In the genomic region with DNA sequence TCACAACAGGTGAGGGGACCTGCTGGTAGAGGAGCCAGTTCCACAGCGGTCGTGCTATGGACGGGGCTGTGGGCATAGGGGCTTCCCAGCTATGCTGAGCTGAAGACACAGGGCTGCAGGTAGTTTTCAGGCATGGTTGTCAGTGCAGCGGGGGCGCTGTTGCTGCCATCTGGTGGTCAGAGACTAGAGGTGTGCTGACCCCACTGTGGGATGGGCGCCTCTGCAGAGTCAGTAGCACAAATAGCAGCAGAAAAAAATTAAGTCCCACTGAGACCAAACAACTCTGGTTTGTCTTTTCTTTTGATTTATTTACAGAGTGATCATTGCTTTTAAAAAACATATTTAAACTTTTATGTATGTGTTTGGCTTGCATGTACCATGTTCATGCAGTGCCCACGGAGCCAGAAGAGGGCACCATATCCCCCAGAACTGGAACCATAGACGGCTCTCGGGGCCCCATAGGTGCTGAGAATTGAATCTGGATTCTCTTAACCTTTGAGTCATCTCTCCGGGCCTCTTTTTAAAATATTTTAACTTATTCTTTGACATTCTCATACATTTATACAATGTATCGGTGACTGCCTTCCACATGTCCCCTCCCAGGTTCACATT, we compare ENCODE assay signal across 7 mouse cellular contexts. TPM values are rescaled to one million over a fixed set of nuclear protein-coding genes. Genes with fewer than 3 reads are reported as not detected.
DNase-seq lines count a peak whose midpoint lies in the region; ATAC-seq and TF ChIP-seq lines count a peak whose summit lies in the region.

No protein-coding gene starts in this region.

- DNase-seq in adrenal gland, adult (ENCODE audit: inconsistent age in 2 of 2, low spot score in 1 of 2), result peak; percentile 72 to 91
- DNase-seq in cerebellum, postnatal 4 days (ENCODE audit: low spot score in 2 of 2), result peak; percentile 49 to 72
- DNase-seq in gastrocnemius, postnatal 10 days, result peak; percentile 71
- DNase-seq in intestine, embryonic 14.5 days (ENCODE audit: low spot score), result peak; percentile 85
- DNase-seq in left cerebral cortex, postnatal 14 days (ENCODE audit: low spot score in 2 of 2), result peak; percentile 64 to 70

- TF ChIP-seq CTCF in small intestine, adult 2 months (IDR thresholded peaks at IDR 0.05; ENCODE audit: extremely low read depth, insufficient read length, insufficient replicate concordance, low read depth, low read length), result peak; percentile 99

- no peaks in the 10 kb centered on the region for H3K27me3 ChIP-seq in intestine, embryonic 14.5 days (replicated peaks; ENCODE audit: control insufficient read depth, insufficient read depth, low read length)
- no peaks in the 10 kb centered on the region for H3K27me3 ChIP-seq in small intestine, adult 2 months (ENCODE audit: control insufficient read depth, insufficient read depth, low read length)

- H3K27ac ChIP-seq in intestine, embryonic 14.5 days (ENCODE audit: low read depth), result no peak overlapping the region
- H3K27ac ChIP-seq in small intestine, adult 2 months (ENCODE audit: insufficient read depth, low read depth, low read length), result no peak overlapping the region

- peaks cover 4% of the 10 kb centered on the region; the same call in 1 of the 2 replicates for H3K4me1 ChIP-seq in intestine, embryonic 14.5 days (replicated peaks; ENCODE audit: control insufficient read depth, insufficient read depth, low read length)
- no peaks in the 10 kb centered on the region for H3K4me1 ChIP-seq in small intestine, adult 2 months (ENCODE audit: control insufficient read depth, insufficient read depth, insufficient read length, low read length)

- H3K4me3 ChIP-seq in intestine, embryonic 14.5 days (ENCODE audit: low read depth, low read length), result no peak overlapping the region
- H3K4me3 ChIP-seq in small intestine, adult 2 months (ENCODE audit: low read depth, low read length), result no peak overlapping the region

- peaks cover 16% of the 10 kb centered on the region; the same call in 1 of the 2 replicates for H3K36me3 ChIP-seq in intestine, embryonic 14.5 days (ENCODE audit: control insufficient read depth, insufficient read depth, low read length)
- H3K36me3 ChIP-seq in small intestine, adult 2 months (ENCODE audit: control insufficient read depth, insufficient read depth, low read length), result peaks cover 7% of the 10 kb centered on the region; the same call in 1 of the 2 replicates

- 35% methylated on average over 11 of the region's 11 CpGs for WGBS in intestine, embryonic 14.5 days
- WGBS in small intestine, adult 2 months, result 26% methylated on average over 11 of the region's 11 CpGs

- intact Hi-C loops in left cerebral cortex, postnatal 14 days (cut with DNase I), result loop anchor here (5.0 kb wide), 1 partner anchor 61 kb away; a partner anchor contains a TSS

- H3K9me3 ChIP-seq in intestine, embryonic 14.5 days (ENCODE audit: control insufficient read depth, low read length), result no peaks in the 10 kb centered on the region

- H3K9ac ChIP-seq in intestine, embryonic 14.5 days (ENCODE audit: low read length), result no peak overlapping the region

- TF ChIP-seq POLR2A in small intestine, adult 2 months (IDR thresholded peaks at IDR 0.05; ENCODE audit: low read depth, low read length), result no peak

- H3K4me2 ChIP-seq in intestine, embryonic 14.5 days (ENCODE audit: low read length), result 0 out of 2 replicates have a peak overlapping the region, but pooled peaks have one; percentile 13

- peak; percentile 74 for ATAC-seq in intestine, embryonic 14.5 days (replicated peaks; ENCODE audit: low FRiP score, low TSS enrichment, low read depth)
- ATAC-seq in megakaryocyte-erythroid progenitor cell, adult 5-6 weeks (replicated peaks; ENCODE audit: low FRiP score, low TSS enrichment, poor library complexity, severe bottlenecking), result peak; percentile 96

RNA-seq across cellular contexts. Expression of a gene that starts 8.3 kb away (rescaled TPM):
- 1 to 10 TPM; 2.6 to 4.0 TPM for total RNA-seq in gastrocnemius, postnatal 10 days (2021)
- 8.4 and 9.9 TPM in 2 replicates for polyA plus RNA-seq in intestine, embryonic 14.5 days (2014; fragmentation: Nextera tagmentation; extraction: Ambion mirVana)
- 1 to 10 TPM; 3.5 to 5.4 TPM for total RNA-seq in left cerebral cortex, postnatal 14 days (2021)
- total RNA-seq in megakaryocyte-erythroid progenitor cell, adult 5-6 weeks (2014; fragmentation: Nextera tagmentation), result 1.7 and 4.4 TPM in 2 replicates
- total RNA-seq in megakaryocyte-erythroid progenitor cell, adult 5-6 weeks (2017), result 0.65 and 1.5 TPM in 2 replicates
- polyA plus RNA-seq in small intestine, adult 2 months (2012; rRNA removed), result 9.7 and 17.3 TPM in 2 replicates

RNA-seq across cellular contexts. Expression of a gene that starts 8.3 kb away (rescaled TPM):
- 1 to 10 TPM; 5.2 to 5.7 TPM for total RNA-seq in gastrocnemius, postnatal 10 days (2021)
- 7.5 and 7.9 TPM in 2 replicates for polyA plus RNA-seq in intestine, embryonic 14.5 days (2014; fragmentation: Nextera tagmentation; extraction: Ambion mirVana)
- 1 to 10 TPM; 3.5 to 4.3 TPM for total RNA-seq in left cerebral cortex, postnatal 14 days (2021)
- 6.3 and 11.9 TPM in 2 replicates for total RNA-seq in megakaryocyte-erythroid progenitor cell, adult 5-6 weeks (2014; fragmentation: Nextera tagmentation)
- total RNA-seq in megakaryocyte-erythroid progenitor cell, adult 5-6 weeks (2017), result 3.6 and 5.1 TPM in 2 replicates
- polyA plus RNA-seq in small intestine, adult 2 months (2012; rRNA removed), result 12.6 and 19.2 TPM in 2 replicates

RNA-seq across cellular contexts. Expression of a gene that starts 29.3 kb away (rescaled TPM):
- 10 to 100 TPM in 1 of 2 experiments, 1 to 10 TPM in 1; 6.9 to 10.1 TPM for total RNA-seq in gastrocnemius, postnatal 10 days (2021)
- 18.0 and 18.8 TPM in 2 replicates for polyA plus RNA-seq in intestine, embryonic 14.5 days (2014; fragmentation: Nextera tagmentation; extraction: Ambion mirVana)
- 1 to 10 TPM; 2.8 TPM for total RNA-seq in left cerebral cortex, postnatal 14 days (2021)
- 87.9 and 107 TPM in 2 replicates for total RNA-seq in megakaryocyte-erythroid progenitor cell, adult 5-6 weeks (2014; fragmentation: Nextera tagmentation)
- 69.3 and 77.1 TPM in 2 replicates for total RNA-seq in megakaryocyte-erythroid progenitor cell, adult 5-6 weeks (2017)
- polyA plus RNA-seq in small intestine, adult 2 months (2012; rRNA removed), result 11.9 and 34.7 TPM in 2 replicates

RNA-seq across cellular contexts. Expression of a gene that starts 56.1 kb away (rescaled TPM):
- total RNA-seq in gastrocnemius, postnatal 10 days (2021), result 1 to 10 TPM in 1 of 2 experiments, under 1 TPM in 1; 0.77 to 1.3 TPM
- 2.8 and 3.2 TPM in 2 replicates for polyA plus RNA-seq in intestine, embryonic 14.5 days (2014; fragmentation: Nextera tagmentation; extraction: Ambion mirVana)
- under 1 TPM; 0.31 to 0.42 TPM for total RNA-seq in left cerebral cortex, postnatal 14 days (2021)
- not detected in 2 replicates for total RNA-seq in megakaryocyte-erythroid progenitor cell, adult 5-6 weeks (2014; fragmentation: Nextera tagmentation)
- not detected in 2 replicates for total RNA-seq in megakaryocyte-erythroid progenitor cell, adult 5-6 weeks (2017)
- 3.5 and 7.1 TPM in 2 replicates for polyA plus RNA-seq in small intestine, adult 2 months (2012; rRNA removed)

Comparison
In these comparisons a context has a peak if more than half of its experiments do, and no peak if none do; other contexts are left out.
1. RNA of a gene that starts 29.3 kb away (total RNA-seq): 69.3 to 107 TPM in megakaryocyte-erythroid progenitor cell, adult 5-6 weeks; 6.9 to 10.1 TPM in gastrocnemius, postnatal 10 days and 2.8 TPM in left cerebral cortex, postnatal 14 days; every median in the first group is over 4 times any median in the second.
2. Peak in every context shown above with its lines, with median percentiles within 50 percentile points of each other: DNase-seq.